Mouse (Mus musculus): ENCODE data around the gene Gm28557. TPM values are rescaled to one million over a fixed set of nuclear protein-coding genes. Genes with fewer than 3 reads are reported as not detected.

Gene Gm28557
- total RNA-seq, 2 experiments from 2014 or later = 1.9 to 3.2 TPM

DNA sequence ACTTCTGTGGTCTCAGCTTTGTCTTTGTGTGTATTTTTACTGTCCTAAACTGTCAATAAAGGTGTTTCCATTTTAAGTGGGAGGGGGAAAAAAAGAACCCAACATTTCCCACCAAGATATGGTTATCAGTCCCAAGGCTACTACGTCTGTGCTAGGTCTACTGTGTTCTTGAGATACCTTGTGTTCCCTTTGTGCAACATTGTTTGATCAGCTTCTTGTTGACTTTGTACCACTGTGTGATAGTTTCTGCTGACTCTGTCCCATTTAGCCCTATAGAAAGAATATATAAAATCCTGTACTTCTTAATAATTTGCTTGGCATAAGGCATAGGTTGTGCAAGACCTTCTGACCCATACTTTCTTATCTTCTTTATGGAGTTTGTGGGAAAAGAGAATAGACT, 18.2 kb downstream of the Gm28557 start:
- no peak for DNase-seq (ENCODE audit: extremely low spot score in 1 of 2, low spot score in 2 of 2)
- Histone ChIP-seq H3K27ac (no peak overlapping the region), H3K4me3 (no peak overlapping the region)
- intact Hi-C loops (cut with DNase I) = loop anchor here (2.0 kb wide), 1 partner anchor 17 kb away; no protein-coding TSS in a partner anchor
- no peak for TF ChIP-seq CTCF (IDR thresholded peaks at IDR 0.05)

DNA sequence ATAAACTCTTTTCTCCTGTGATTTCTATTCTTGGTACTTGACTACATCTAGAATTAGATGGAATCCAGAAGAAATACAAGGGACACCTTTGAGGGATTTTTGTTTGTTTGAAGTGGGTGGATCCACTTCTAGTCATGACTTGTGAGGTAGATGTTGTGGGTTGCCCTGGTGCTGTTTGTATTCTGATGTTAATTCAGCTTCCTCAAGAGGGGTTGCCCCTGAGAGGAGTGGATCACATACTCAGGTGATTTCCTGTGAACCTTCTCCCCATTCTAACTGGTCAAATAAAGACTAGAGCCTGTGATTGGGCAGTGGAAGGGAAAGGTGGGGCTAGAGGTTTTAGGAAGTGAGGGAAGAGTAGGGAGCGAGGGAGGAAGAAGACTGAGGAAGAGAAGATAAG, 26.5 kb downstream of the Gm28557 start:
- no peak for TF ChIP-seq CTCF (IDR thresholded peaks at IDR 0.05)
- no peak for DNase-seq (ENCODE audit: extremely low spot score in 1 of 2, low spot score in 2 of 2)
- Histone ChIP-seq H3K27ac (peak overlapping the region; percentile 80), H3K4me3 (peak overlapping the region; percentile 54)
- intact Hi-C loops (cut with DNase I) = loop anchor here (1.0 to 5.0 kb wide), 3 partner anchors 21 to 150 kb away; partner anchors contain the start of genes Gm28557 and Zfp712

DNA sequence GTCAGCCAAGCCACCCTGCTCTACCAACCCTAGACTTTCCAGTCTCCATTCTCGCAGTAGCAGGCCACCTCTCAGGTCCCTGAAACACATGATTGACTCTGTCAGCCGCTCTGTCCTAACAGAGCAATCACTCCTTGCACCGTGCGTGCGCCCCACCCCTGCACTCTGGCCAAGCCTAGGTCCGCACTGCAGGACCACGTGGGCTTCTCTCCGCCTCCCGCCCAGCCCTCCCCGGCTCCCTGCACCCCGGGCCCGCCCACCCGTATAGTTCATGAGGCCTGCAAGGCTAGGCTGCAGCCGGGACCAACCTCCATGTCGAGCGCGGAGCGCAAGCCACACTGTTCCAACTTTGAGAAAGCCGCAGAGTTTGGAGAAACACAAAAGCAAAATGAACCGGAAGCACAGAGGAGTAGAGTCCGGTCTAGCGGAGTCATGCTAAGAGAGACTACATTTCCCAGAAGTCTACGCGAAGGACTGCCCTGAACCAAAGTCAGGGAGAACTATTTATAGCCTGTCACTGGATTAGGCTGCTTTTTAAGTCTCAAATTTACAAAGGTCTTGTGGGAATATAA, 27.2 kb downstream of the Gm28557 start:
- TF ChIP-seq CTCF (IDR thresholded peaks at IDR 0.05) = no peak
- intact Hi-C loops (cut with DNase I) = loop anchor here (1.0 to 5.0 kb wide), 3 partner anchors 20 to 149 kb away; partner anchors contain the start of genes Gm28557 and Zfp712
- Histone ChIP-seq H3K4me3 (peak overlapping the region; percentile 54), H3K27ac (peak overlapping the region; percentile 80)
- DNase-seq (ENCODE audit: extremely low spot score in 1 of 2, low spot score in 2 of 2) = peak; percentile 53 to 66

DNA sequence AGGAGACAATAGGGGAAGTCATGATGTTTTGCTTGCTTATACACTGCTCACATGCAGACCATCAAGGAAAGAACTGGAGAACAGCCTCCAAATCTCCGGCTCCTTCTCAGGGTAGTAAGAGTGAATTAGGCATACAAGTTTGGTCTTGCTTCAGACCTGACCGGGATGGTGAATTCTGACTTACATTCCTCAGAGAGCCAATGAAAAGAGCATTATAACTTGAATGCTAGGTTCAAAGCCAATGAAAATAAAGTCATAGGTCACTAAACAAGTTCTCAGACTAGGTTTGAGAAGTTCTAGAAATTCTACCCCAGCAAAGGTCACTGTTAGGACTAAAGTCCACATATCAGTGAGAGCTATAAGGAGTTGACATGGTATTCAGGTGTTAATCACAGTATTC, 31.2 kb downstream of the Gm28557 start:
- TF ChIP-seq CTCF (IDR thresholded peaks at IDR 0.05) = no peak
- Histone ChIP-seq H3K4me3 (no peak overlapping the region), H3K27ac (no peak overlapping the region)
- intact Hi-C loops (cut with DNase I) = no loop called here
- DNase-seq (ENCODE audit: extremely low spot score in 1 of 2, low spot score in 2 of 2) = no peak

DNA sequence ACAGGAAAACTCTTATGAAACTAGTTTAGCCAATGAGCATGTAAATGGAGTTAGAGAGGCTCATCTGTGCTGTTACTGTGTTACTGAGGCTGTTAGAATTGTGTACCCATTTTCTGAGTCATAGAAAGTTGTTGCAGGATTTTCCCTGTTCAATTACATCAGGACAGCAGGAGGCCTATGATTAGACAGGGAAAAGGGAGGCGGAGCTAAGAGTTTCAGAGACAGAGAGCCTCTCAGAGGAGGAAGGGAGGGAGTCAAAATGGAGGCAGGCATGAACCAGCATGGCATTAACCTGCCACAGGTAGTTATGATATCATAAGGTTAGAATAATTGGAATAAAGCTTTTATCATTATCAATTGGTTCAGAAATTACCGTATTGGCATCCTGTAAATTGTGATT, 35.6 kb downstream of the Gm28557 start:
- intact Hi-C loops (cut with DNase I) = no loop called here
- no peak for DNase-seq (ENCODE audit: extremely low spot score in 1 of 2, low spot score in 2 of 2)
- Histone ChIP-seq H3K27ac (no peak overlapping the region), H3K4me3 (no peak overlapping the region)
- TF ChIP-seq CTCF (IDR thresholded peaks at IDR 0.05) = no peak

DNA sequence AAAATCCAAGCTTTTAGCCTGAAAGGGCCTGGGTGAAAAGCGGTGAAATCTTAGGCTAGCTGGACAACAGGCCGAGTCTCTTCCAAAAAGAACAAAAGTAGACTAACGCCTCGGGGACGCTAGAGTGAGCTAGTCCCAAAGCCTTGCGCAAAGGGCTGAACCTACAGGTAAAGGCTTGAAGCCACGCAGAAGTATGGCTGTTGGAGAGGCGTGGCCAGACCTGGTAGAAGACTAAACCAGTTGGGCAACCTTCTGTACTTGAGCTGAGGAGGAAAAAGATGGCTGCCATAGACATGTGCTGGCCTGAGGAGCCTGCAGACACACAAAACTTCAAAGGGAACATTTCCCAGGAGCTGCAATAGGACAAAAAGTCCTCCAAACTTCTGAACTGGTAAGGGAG, 43.0 kb downstream of the Gm28557 start:
- Histone ChIP-seq H3K27ac (no peak overlapping the region), H3K4me3 (no peak overlapping the region)
- intact Hi-C loops (cut with DNase I) = no loop called here
- no peak for DNase-seq (ENCODE audit: extremely low spot score in 1 of 2, low spot score in 2 of 2)
- TF ChIP-seq CTCF (IDR thresholded peaks at IDR 0.05) = no peak

DNA sequence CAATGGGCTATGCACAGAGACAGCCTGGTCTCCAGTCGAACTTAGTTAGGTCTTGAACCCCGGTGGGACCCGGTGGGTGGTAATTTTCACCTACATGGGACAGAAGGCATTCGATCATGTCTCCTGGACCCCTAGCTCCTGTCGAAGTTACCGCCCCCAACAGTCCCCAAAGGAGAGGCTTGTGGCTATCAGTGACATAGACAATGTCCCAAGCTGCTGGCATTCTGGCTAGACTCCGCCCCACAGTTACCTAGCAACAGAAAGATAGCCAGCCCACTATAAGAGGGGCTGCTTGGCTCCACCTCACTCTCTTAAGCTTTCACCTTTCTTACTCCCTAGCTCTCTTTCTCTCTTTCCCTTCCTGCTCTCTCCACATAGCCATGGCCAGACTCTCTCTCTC, 46.0 kb downstream of the Gm28557 start:
- TF ChIP-seq CTCF (IDR thresholded peaks at IDR 0.05) = no peak
- Histone ChIP-seq H3K4me3 (no peak overlapping the region), H3K27ac (no peak overlapping the region)
- intact Hi-C loops (cut with DNase I) = no loop called here
- DNase-seq (ENCODE audit: extremely low spot score in 1 of 2, low spot score in 2 of 2) = no peak

DNA sequence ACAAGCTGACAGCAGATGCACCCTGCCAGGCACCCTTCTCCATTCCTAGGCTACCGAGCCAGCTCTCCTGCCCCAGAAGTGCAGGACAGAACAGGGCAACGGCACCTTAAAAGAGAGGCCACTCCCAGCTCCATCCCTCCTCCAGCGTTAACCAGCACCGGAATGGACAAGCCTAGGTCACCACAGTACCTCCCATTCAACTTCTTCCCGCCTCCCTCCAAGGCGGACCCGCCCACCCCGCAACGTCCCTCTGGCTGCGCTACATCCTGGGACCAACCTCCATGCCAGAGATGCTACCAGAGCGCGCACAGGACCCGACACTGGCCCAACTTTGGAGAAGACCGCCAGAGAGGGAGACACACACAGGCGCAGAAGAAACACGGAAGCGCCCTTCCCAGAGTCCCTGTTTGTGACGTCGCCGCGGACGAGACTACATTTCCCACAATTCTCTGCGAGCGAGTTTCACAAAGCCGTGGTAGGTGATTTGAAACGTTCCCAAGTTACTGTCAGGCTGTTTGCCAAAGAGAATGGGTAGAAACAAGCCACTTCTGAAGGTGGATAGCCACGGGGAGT, 47.5 kb downstream of the Gm28557 start, which contains the start of gene Zfp712:
Gene Zfp712, minus strand, starts transcription at position 385 of the 573 bp plus-strand sequence.
- intact Hi-C loops (cut with DNase I) = loop anchor here (1.0 to 2.0 kb wide), 2 partner anchors 20 to 68 kb away; no protein-coding TSS in a partner anchor
- H3K27ac ChIP-seq = peak within 1 kb of the TSS; percentile 85
- no peak; the same call in 1 of the 2 replicates for TF ChIP-seq CTCF (IDR thresholded peaks at IDR 0.05)

DNA sequence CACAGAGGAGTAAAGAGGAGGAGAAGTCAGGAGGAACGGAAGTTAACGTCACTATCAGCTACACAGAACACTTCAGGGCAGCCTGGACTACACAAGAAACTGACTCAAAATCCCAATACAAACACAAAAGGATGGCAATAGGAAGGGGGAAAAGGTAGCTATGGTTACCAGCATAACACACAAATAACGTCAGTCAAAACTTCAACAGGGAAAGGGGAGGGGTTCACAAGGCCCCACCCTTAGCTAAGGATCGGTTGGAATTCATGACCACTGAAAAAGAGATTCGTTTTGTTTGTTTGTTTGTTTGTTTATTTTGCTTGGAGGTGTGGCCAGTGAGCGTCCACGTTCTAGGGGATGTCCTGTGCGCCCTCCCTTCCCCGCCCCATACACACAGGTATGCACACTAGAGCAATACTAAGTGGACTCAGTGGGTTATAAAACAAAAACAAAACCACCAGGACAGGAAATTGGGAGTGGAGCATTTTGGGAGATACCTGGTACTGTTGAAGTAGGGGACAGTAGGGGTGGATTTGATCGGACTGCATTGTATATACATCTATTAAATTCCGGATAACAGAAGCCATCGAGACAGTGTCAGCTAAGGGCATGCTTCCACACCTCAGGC, 48.1 kb downstream of the Gm28557 start:
- Histone ChIP-seq H3K27ac (peak overlapping the region; percentile 85), H3K4me3 (peak overlapping the region; percentile 56)
- no peak for DNase-seq (ENCODE audit: extremely low spot score in 1 of 2, low spot score in 2 of 2)
- no peak for TF ChIP-seq CTCF (IDR thresholded peaks at IDR 0.05)
- intact Hi-C loops (cut with DNase I) = loop anchor here (2.0 kb wide), 1 partner anchor 69 kb away; no protein-coding TSS in a partner anchor

More for the DNA sequence above, 47.5 kb downstream of the Gm28557 start, which contains the start of gene Zfp712:
- H3K4me3 ChIP-seq = peak within 1 kb of the TSS; percentile 56
- peak; percentile 88 to 93 for DNase-seq (ENCODE audit: extremely low spot score in 1 of 2, low spot score in 2 of 2)

Other genes with a start within 250 kb of the Gm28557 start
- 1 to 10 TPM; 3.8 to 3.9 TPM for gene Gm10767, start 203.7 kb downstream of the Gm28557 start, total RNA-seq (2021)
- gene Zfp712, start 47.4 kb downstream of the Gm28557 start, total RNA-seq (2021) = 1 to 10 TPM; 4.3 to 4.7 TPM
- gene Zfp708, start 10.6 kb downstream of the Gm28557 start, total RNA-seq (2021) = 1 to 10 TPM; 2.2 to 2.4 TPM
- gene Rslcan18, start 7.7 kb upstream of the Gm28557 start, total RNA-seq (2021) = under 1 TPM; 0.29 to 0.44 TPM
- 10 to 100 TPM in 1 of 2 experiments, 1 to 10 TPM in 1; 8.8 to 10.0 TPM for gene Zfp759, start 13.1 kb upstream of the Gm28557 start, total RNA-seq (2021)
- 1 to 10 TPM; 4.2 to 4.8 TPM for gene Rsl1, start 64.6 kb upstream of the Gm28557 start, total RNA-seq (2021)
- gene Zfp455, start 85.9 kb upstream of the Gm28557 start, total RNA-seq (2021) = 1 to 10 TPM; 2.9 to 3.5 TPM
- 10 to 100 TPM; 19.0 to 22.1 TPM for gene Zfp458, start 169.9 kb upstream of the Gm28557 start, total RNA-seq (2021)
- 1 to 10 TPM; 4.2 to 4.9 TPM for gene Zfp457, start 197.9 kb upstream of the Gm28557 start, total RNA-seq (2021)
- gene Zfp595, start 224.0 kb upstream of the Gm28557 start, total RNA-seq (2021) = 1 to 10 TPM; 3.1 to 3.8 TPM